Mouse (Mus musculus) layer of hippocampus, adult 9-11 months (tissue): ENCODE measurements around the gene Ccrl2.

Experiments
- DNase-seq: peaks from one replicate; pipeline ENCODE4 v3.0.0; 2022

Ccrl2 gene

DNA sequence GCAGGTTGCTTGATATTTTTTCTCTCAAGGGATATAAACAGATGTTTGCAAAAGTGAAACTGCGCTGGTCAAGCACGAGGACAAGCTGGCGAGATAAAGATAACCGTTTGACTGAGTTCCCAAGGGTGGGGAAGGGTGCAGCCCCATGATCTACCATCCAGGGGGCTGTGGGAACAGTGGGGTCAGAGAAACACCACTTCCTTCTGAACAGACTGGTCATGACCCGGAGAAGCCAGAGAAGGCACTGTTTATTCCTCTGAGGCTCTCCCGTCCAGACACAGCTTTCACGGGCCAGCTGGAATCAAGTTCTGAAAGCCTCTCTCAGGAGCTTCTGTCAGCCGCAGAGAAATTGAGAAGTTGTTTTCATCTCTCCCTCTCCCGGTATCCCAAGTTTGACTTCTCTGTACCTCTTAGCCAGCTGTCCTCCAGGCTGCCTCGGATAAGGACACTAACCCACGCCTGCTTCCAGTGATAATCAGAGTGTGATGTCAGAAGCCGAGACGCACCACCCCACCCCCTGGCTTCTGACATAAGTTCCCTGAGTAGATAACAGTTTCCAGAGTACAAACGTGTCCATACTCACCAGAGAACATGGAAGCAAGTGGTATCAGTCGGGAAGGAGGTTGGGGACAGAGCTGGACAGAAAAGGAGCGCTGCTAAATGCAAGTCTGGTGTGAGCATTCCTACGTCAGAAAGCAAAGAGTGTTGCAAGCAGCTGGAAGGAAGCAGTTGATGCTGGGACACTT is at the start of gene Ccrl2:
TSS of gene Ccrl2 (minus strand) at position 722 of the 746 bp plus-strand sequence.
- no peak for DNase-seq

DNA sequence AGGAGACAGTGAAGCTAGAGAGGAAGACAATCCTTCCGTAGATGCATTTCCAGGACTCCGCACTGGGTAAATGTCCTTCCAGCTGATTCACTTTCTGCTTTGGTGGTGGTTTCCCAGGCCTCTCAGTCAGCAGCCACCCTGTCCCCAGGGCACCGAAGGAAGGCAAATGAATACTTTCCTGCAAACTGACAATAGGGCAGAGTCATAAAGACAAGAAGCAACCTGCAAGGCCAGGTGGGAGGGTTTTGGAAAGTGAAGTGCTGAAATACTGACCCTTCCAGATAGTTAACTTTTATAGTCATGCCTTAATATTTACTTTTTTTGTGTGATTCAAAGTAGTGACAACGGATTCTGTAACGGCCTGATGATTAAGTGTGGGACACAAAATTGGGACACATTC is 46.6 kb upstream of the Ccrl2 start:
- DNase-seq: no peak

DNA sequence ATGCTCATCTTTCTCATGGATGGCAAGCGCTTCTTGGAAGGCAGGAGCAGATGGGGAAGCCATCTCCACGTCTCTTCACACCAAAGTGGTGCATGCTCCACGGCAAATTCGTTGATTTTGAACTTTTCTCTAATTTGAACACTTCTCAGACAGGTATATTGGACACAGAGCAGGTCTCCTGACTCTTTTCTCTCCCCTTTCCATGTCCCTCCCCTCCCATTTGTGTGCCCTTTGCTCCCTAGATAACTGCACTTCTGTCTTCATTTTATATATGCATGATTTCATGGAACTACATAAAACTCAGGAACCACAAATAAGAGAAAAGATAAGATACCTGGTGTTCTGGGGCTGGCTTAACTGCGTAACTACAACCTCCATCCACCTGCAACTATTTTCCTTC is 46.0 kb upstream of the Ccrl2 start:
- DNase-seq: no peak

DNA sequence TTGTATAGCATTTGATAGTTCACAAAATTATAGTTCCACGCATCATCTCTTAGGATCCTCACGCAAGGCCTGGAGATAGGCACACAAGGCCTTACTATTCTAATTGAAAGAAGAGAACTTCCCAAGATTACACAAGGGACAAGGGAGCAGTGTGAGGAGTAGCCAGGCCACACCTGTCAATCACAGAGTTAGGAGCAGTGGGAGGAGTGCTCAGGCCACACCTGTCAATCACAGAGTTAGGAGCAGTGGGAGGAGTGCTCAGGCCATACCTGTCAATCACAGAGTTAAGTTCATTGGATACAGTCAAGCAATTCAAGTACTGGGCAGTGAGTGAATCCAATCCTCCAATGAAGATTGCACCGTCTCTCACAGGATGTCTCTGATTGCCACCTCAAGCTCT is 43.1 kb upstream of the Ccrl2 start:
- no peak for DNase-seq

DNA sequence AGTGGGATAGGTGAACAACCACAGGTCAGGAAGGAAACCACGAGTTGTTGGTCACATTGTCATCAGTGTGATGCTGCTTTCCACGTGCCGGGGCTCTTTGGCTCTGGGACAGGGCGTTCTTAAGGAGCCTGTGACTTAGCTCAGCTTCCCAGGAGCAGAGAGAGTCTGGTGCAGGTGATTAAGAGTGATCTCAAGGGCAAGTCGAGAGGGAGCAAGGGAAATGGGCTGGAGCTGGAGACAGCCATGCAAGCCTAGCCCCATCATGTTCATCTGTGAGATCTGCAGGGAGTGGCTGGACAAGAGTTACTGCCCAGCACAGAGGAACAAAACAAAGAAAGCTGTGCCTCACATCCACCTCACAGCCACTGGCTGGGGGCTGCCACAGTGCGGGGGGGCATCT is 40.2 kb upstream of the Ccrl2 start:
- DNase-seq: no peak

DNA sequence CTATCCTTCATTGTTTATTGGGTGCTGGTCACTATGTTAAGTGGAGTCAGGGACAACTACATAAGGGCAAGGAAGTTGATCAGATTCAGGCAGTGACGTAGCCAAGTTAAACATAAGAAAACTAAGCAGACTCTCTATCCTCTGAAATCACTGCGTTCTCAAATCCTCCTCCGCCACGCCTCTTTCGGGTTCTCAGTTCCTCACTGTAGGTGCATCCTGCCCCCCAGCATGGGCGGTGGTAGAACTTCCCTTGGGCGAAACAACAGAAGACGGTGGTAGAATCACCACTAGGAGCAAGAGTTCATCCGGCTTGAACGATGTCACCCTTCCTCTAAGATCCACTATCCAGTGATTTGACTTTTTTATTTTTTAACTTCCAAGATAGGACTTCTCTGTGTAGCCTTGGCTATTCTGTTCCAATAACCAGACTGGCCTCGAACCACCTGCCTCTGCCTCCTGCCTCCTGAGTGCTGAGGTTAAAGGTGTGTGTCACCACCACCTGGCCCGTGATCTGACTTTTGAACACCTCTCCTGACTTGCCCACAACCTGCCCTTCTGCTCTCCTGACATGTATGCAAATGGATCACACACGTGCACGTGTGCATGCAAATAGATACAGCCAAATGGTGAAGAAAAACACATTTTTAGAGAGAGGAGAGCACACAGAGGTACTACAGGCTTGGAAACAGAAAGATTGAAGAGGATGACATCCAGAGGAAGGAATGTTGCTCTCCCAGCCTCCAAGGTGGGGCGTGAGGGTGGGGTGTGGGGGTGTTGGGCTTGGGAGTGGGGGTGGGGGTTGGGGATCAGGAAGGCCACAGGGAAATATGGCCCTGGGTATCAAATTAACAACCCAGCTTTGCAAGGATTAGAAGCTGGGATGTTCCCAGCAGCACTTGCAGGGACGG is 39.4 kb upstream of the Ccrl2 start:
- DNase-seq: no peak

DNA sequence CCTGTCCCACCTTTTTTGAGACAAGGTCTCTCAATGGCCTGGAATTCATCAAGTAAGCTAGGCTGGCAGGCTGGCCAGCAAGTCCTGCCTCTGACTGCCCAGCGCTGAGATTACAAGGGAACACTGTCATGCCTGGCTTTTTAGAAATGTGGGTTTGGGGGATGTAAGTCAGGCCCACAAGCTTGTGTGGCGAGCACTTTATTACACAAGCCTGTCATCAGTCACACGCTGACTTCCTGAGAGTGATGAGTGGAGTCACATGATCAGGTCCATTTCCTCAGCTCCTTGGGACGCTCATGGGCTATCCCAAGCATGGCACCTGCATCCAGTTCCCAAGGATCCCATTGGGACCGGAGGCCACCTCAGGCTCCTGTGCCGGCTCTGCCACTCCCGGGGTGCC is 38.4 kb upstream of the Ccrl2 start:
- DNase-seq: no peak

DNA sequence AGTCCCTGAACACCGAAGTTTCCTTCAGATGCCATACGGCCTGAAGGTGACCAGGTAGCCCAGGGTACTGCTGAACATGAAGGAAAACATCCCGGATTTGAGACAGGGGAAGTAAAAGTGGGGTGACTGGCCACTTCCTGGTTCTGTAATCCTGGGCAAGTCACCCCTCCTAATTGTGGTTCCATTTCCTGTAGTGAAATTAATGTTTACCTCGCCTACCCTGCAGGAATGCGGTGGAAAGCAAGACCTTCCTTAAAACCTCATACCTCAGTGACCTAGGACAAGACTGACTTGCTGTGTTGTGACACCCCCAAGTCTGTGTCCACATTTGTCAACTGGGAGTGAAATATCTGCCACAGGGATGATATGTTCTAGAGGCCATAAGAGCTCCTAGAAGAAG is 37.3 kb upstream of the Ccrl2 start:
- no peak for DNase-seq

DNA sequence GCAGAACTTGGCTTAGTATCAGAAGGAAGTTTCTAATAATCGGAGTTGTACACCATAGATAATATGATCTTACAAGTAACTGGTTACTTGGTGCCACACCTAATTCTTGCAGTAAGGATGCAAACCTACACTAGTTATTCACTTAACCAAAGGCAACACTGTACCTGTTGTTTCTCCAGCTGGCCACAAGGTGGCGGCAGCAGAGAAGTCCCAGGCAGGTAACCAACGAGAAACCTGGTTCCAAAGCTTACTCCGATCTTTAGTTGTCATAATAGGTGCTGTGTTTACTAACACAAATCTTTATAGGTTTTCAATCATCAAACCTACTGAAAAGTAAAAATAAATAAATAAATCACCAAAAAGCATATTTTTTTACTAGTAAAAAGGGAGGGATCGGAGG is 35.8 kb upstream of the Ccrl2 start:
- peak; percentile 53 for DNase-seq

DNA sequence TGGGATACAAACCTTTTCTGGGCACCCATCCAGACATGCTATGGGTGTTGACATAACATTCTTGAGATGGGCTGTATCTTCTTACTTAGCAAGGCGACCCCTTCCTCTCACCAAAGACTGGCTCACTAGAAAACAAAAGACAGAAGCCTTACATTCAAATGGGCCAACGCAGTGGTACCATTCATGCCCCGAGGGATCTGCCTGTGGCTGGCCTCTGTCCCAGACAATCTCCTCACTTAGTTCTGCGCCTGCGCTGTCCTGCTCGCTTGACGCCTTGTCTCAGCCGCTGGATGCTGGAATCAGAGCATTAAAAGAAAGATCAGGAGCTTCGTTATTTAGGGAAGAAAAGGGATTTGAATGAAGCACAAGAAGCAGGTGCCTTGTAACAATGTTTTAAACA is 35.3 kb upstream of the Ccrl2 start:
- DNase-seq: peak; percentile 11

DNA sequence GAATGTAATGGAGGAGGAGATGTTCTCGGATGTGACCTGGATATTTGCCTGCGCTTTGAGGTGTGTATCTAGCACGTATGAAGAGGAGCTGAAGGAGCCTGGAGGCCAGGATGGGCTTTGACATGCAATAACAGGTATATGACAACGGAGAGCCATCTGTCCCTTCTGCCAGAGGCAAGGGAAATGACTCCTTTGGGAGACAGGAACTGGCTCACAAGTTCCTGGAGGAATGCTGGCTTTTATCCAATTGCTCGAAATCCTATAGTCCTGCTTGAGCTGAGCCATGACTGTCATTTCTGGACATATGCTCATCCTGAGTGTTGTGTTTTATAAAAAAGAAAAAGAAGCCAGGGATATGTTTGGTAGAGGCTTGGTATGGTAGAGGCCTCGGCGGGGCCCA is 31.6 kb upstream of the Ccrl2 start:
- no peak for DNase-seq

DNA sequence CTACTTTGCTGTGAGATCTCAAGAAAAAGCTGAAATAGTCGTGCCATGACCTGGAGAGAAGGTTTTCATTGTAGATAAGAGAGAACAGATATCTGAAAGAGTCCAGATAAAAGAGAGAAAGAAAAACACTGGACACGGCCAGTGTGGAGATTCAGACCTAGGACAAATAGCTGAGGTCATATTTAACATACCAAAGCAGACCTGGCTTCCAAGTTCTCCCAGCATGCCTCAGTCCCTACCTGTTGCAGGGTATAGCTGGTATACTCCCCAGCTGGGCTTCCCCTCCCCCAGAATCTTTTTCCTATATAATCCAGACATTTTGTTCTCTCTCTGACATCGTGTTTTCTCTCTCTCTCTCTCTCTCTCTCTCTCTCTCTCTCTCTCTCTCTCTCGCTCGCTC is 30.6 kb upstream of the Ccrl2 start:
- DNase-seq: no peak

DNA sequence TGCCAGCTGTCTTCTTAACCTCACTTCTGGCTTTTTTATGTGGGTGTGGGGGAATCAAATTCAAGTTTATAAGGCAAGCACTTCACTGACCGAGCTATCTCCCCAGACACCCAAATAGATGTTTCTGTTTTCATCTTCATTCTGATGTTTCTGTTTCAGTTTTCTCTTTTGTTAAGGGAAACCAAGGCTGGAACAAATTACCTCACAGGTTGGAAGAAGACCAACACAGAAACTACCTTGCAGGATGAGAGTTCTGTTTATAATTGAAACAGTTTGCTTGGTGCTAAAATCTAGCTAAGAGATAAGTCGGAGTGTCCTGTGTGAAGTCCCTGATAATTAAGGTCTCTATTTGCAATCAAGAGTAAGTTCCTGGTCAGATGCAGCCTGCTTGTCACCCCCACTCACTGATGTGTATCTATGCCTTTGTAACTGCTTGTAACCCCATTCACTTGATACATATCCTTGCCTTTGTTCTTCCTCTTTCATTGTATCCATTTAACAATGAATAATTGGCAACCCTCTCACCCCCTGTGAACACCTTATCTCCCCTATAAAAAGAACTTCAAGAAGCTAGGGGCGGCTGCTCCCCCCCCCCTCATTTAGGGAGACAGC is 29.8 kb upstream of the Ccrl2 start:
- DNase-seq: no peak

DNA sequence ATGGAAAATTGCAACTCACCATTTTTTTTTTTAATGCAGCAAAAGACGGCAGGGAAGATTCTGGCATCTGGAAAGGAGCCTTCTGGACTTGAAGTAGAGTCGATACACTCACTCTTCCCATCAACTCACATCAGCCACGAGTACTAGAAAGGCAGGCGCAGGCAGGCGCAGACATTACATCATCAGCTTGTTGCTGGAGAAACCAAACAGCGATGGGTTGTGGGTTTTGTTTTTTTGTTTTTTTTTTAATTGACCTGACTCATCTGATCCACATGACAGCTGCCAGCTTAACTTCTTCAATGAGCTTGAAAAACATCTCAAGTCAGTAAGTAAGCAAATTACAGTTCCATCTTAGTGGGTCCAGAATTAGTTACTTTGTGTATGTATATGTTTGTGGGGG is 28.8 kb upstream of the Ccrl2 start:
- DNase-seq: no peak

DNA sequence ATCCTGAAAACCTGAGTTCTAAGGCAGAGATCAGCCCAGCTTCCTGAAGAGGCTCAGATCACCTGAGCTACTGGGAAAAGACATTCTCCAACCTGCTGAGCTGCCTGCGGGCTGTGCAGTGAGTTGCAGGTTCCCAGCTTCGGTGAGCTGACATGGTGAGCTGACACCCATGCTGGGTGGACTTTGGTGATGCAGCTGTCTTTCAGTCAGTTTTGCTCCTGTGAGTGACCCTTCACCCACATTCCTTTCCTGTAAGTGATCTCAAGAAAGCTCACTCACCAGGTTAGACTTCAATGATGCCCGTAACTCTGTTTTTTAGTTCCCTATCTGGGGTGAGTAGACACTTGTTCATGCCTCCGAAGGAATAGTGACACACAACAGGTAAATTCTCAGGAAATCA is 28.0 kb upstream of the Ccrl2 start:
- DNase-seq: no peak

DNA sequence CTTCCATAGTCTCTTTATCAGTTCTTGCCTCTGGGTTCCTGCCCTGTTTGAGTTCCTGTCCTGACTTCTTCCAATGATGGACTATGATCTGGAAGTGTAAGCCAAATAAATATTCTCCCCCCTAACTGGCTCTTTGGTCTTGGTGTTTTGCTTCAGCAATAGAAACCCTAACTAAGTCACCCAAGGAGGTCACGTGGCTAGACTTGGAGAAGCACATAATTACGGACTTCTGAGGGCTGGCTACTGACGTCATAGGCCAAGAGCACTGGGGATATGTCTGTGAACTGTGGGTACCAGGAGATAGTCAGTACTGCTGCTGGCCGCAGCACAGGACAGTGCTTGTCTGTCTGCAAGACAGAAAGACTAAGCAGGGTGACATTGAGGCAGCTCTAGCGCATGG is 24.4 kb upstream of the Ccrl2 start:
- no peak for DNase-seq

DNA sequence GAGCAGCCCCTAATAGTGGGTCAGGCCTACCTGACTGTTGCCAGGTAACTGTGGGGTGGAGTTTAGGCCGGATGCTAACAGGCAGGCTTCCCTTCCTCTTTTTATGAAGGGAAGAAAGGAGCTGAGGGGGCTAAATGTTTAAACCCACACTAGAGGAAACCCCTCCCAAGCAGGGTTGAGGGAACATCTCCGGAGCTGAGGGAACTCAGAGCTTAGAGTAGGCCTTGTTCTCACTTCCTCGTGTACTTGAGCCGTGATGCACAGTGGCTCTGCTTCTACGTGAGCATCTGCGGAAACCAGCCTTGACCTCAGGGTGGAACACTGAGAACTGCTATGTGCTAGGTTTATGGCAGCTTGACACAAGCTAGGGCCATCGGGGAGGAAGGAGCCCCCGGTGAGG is 23.5 kb upstream of the Ccrl2 start:
- no peak for DNase-seq

DNA sequence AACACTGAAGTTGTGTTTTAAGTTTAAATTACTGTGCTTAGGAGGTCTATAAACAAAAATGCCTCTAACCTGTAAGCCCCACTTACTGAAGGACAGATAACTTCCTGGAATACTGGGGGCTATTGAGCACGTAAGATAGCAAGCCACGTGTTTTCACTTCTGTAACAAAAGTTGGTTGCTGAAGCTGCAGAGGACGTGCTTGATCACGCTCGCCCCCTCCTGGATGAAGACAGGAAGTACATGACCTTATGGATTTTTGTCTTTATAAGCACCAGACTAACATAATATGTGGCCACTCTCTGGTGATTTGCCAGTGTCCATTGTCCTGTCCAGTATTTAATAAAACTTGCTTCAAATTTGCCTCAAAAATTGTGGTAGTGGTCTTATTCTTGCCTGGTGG is 20.4 kb upstream of the Ccrl2 start:
- no peak for DNase-seq

DNA sequence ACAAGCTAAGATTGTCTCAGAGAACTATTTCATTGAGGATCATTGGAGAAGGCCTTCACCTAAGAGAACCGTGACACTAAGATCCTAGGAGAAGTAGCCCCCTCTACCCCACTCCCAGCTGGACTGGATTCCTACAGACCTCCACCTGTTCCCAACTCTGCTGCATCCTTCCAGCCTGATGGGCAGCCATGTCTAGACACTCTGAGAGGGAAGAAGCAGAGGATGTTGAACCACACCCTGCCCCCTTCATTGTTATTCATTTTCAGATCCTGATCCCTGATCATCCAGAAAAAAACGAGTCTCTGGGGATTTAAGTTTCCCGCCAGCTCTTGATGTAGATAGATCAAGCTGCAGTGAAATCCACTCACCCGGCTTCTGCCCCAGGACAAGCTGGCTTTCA is 15.7 kb upstream of the Ccrl2 start:
- DNase-seq: no peak

DNA sequence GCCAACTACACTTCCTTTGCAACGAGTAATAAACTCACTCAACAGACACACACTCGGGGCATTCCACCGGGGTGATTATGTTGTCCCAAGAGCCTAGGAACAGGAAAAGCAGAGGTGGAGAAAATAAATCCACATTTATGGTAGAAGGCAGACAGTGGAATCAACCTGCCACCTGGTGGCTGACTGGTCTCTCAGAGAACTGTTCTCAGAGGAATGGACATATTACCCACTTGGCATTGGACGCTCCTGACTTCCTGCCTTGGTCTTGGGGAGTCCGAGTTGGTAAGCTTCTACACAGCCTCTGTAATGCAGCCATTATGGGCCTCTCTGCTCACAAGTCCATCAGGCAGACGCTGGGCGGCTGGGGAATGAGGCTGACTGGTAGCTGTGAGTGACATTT is 14.9 kb upstream of the Ccrl2 start:
- no peak for DNase-seq

DNA sequence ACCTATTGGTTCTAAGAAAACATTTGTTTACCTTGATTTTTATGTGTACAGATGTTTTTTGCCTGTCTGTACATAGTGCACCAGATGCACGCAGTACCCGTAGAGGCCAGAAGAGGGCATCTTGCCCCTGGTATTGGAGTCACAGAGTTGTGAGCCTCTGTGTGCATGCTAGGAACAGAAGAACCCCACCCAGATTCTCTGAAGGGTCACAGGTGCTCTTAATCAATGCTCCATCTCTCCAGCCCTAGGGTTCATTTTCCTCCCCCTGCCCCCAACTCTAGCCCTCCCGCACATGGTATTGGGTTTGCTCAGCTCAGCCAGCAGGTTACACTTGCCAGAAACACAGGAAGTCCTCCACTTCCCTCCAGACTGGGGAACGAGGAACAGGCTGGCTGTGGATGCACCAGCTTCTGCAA is 13.2 kb upstream of the Ccrl2 start:
- DNase-seq: peak; percentile 24

DNA sequence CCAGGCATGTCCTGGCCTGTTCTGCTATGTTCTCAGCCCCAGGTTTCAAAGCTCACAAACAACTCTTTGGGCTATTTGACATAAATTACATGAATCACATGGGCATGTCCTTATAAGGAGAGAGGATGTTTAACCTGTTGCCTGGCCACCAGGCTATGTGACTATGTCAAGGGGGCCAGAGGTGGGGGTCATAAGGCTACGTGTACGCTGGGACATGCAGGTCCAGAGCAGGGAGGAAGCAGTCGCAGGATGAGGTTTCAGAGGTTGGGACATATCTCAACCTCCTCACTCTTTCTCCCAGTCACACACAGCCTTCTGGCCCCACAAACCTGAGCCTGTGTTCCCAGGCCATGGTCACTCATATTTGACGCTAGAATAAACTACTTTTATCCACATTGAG is 9.7 kb upstream of the Ccrl2 start:
- no peak for DNase-seq

DNA sequence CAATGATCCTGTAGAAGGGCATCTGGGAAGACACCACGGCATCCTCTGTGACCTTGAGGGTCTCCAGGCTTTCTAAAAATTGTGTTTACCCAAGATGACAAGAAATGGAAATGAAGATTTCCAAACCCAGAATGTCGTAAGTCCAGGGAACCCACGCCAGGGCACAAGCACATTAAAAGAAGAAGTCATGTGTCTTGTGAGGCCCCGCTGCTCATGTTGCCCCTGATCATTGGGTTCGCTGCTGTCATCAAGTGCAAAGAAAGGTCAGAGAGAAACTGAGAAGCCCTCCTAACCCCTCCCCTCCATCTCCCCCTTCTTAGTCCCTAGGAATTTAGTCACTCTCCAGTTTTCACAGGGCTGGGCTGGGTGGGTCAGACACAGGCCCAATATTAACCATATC is 5.5 kb upstream of the Ccrl2 start:
- no peak for DNase-seq

DNA sequence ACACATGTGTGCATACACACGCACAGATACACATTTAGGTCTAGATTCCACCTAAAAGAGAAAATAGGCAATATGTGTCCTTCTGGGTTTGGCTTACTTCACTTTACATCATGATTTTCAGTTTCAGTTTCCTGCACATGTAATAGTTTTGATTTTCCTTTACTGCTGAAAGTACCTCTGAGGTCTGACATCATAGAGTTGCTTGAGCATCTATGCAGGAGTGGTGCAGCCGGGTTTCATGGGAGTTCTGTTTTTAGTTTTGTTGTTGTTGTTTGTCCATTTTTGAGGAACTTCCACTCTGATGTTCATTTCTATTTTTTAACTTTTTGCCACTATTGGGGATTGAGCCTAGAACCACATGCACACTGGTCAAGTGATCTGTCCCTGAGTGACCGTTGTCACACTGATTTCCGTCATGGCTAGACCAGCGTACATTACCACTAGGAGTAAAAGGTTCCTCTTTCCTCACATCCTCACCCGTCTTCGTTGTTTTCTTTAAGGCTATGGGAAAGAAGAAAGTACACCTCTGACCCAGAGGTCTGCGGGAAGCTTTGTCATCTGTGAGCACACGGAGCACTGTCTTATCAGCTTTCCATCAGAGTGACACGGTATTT is 1.7 kb upstream of the Ccrl2 start:
- DNase-seq: no peak
